ENCODE assay signal across 18 mouse cellular contexts in the genomic region with DNA sequence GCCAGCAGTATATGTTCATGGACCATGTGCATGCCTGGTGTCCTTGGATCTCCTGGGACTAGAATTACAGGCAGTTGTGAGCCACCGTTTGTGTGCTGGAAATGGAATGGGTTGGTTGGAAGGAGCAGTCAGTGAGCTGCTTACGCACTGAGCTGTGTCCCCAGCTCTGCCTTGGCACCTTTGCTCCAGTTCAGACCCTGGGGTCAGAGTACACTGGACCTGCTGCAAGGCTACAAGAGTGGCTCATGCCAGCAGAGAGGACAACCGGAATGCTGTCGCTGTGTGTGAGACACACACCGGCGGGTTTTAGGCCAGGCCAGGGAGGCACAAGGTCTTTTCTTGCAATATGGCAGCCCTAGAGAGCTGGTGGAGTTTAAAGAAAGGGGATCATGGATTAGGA. TPM values are rescaled to one million over a fixed set of nuclear protein-coding genes. Genes with fewer than 3 reads are reported as not detected.
"Had no signal": no experiment of that assay in that cellular context is flagged by ENCODE, and none has a peak within 500 bp of the region (broad histone marks: within the 10 kb centered on the region; RNA-seq: fewer than 3 reads in every experiment).

No protein-coding gene starts in this region.

- H3K4me3 ChIP-seq: limb, embryonic 12.5 days; limb, embryonic 15.5 days; lung, embryonic 15.5 days; megakaryocyte, embryonic 14.5 days; midbrain, embryonic 10.5 days; midbrain, embryonic 13.5 days; myocyte; neural tube, embryonic 13.5 days had no signal

- H3K4me2 ChIP-seq: limb, embryonic 12.5 days; limb, embryonic 15.5 days; lung, embryonic 15.5 days; midbrain, embryonic 13.5 days; neural tube, embryonic 13.5 days had no signal

- H3K9me3 ChIP-seq: limb, embryonic 12.5 days; limb, embryonic 15.5 days; lung, embryonic 15.5 days; megakaryocyte, embryonic 14.5 days; midbrain, embryonic 10.5 days; midbrain, embryonic 13.5 days; neural tube, embryonic 13.5 days had no signal

- H3K27ac ChIP-seq: limb, embryonic 12.5 days; limb, embryonic 15.5 days; liver, embryonic 14.5 days; lung, embryonic 15.5 days; midbrain, embryonic 10.5 days; midbrain, embryonic 13.5 days; neural tube, embryonic 13.5 days had no signal

- H3K9ac ChIP-seq: limb, embryonic 12.5 days; limb, embryonic 15.5 days; liver, embryonic 14.5 days; lung, embryonic 15.5 days; midbrain, embryonic 13.5 days; neural tube, embryonic 13.5 days had no signal

- ATAC-seq: intestine, postnatal 0 days; midbrain, embryonic 13.5 days; midbrain, embryonic 16.5 days had no signal

- H3K27me3 ChIP-seq: limb, embryonic 12.5 days; limb, embryonic 15.5 days; lung, embryonic 15.5 days; megakaryocyte, embryonic 14.5 days; midbrain, embryonic 13.5 days; neural tube, embryonic 13.5 days had no signal

- DNase-seq: left cerebral cortex, postnatal 4 days; lung, adult 18-20 months; lung, postnatal 10 days; lung, postnatal 36 days; thymus, adult 18-20 months; thymus, postnatal 36 days had no signal

RNA-seq across cellular contexts. Expression of gene Pde6g, which starts 18.8 kb away (rescaled TPM):
- polyA plus RNA-seq: intestine, embryonic 14.5 days; limb, embryonic 12.5 days had no signal
